9 mouse cellular contexts compared by ENCODE assay signal in the genomic region with DNA sequence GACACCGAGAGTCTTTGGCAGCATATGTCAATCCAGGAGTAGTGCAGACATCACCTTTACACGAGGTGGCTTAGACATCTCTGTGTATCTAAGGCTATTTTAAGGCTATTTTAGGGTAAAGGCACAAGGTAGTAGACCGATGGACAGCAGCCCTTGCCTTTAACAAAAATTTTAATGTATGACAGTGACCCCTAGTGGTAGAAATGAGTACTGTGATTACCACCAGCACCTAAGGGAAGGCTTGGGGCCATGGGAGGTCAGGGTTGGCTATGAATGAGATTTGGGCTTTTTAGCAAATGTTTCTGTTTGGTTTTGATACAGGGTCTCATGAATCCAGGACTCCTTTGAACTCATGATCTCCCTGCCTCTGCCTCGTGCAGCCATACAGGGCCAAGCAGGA. TPM values are rescaled to one million over a fixed set of nuclear protein-coding genes. Genes with fewer than 3 reads are reported as not detected.
A peak's percentile ranks its signal among the peaks of the same experiment; 100 is the strongest.
DNase-seq lines count a peak whose midpoint lies in the region; ATAC-seq and TF ChIP-seq lines count a peak whose summit lies in the region.
"Had no signal": no experiment of that assay in that cellular context is flagged by ENCODE, and none has a peak within 500 bp of the region (broad histone marks: within the 10 kb centered on the region; RNA-seq: fewer than 3 reads in every experiment).

No protein-coding gene starts in this region.

- no peaks in the 10 kb centered on the region for H3K9me3 ChIP-seq in MEL (replicated peaks; ENCODE audit: insufficient read depth, low read length)
- no peaks in the 10 kb centered on the region for H3K9me3 ChIP-seq in midbrain, embryonic 15.5 days
- H3K9me3 ChIP-seq: embryonic facial prominence, embryonic 12.5 days had no signal

- H3K4me1 ChIP-seq in MEL (ENCODE audit: control insufficient read depth in 1 of 2, insufficient read depth in 2 of 2, low read length in 2 of 2) = peaks cover 0 to 7% of the 10 kb centered on the region in 2 experiments; a peak in 1 of 4 replicates
- H3K4me1 ChIP-seq in midbrain, embryonic 15.5 days = no peaks in the 10 kb centered on the region
- H3K4me1 ChIP-seq: embryonic facial prominence, embryonic 12.5 days had no signal

- peak; percentile 21 to 51 for DNase-seq in left cerebral cortex, postnatal 10 days (ENCODE audit: extremely low spot score in 1 of 2, low spot score in 2 of 2)
- DNase-seq in left cerebral cortex, adult 8-10 months (ENCODE audit: low spot score in 2 of 2) = no peak
- peak; percentile 76 for DNase-seq in MEL (ENCODE audit: low read depth, low spot score)
- DNase-seq in heart, postnatal 14 days = peak; percentile 26 to 73
- DNase-seq in layer of hippocampus, postnatal 10 days (ENCODE audit: low spot score in 2 of 2) = peak; percentile 42 to 50
- DNase-seq in ovary, postnatal 10 days (ENCODE audit: low spot score) = no peak

- 24% methylated on average over 4 of the region's 4 CpGs for WGBS in midbrain, embryonic 15.5 days

- no peaks in the 10 kb centered on the region for H3K79me2 ChIP-seq in MEL (ENCODE audit: control insufficient read depth, insufficient read depth, low read length, poor library complexity)

- TF ChIP-seq POLR2A in MEL (IDR thresholded peaks at IDR 0.05; ENCODE audit: control insufficient read depth in 1 of 2, insufficient read depth in 1 of 2, low read depth in 1 of 2, low read length in 2 of 2, poor library complexity in 1 of 2) = no peak

- no peak overlapping the region for H3K4me3 ChIP-seq in MEL (ENCODE audit: control insufficient read depth in 1 of 2, insufficient read depth in 1 of 2, low read depth in 2 of 2, low read length in 2 of 2)
- H3K4me3 ChIP-seq in midbrain, embryonic 15.5 days = no peak overlapping the region
- H3K4me3 ChIP-seq: embryonic facial prominence, embryonic 12.5 days had no signal

- TF ChIP-seq EP300 in MEL (IDR thresholded peaks at IDR 0.05; ENCODE audit: low read depth in 1 of 2, low read length in 2 of 2) = no peak

- intact Hi-C loops in left cerebral cortex, postnatal 10 days (cut with DNase I) = loop anchor here (2.0 kb wide), 1 partner anchor 50 kb away; no protein-coding TSS in a partner anchor
- intact Hi-C loops in heart, postnatal 14 days (cut with DNase I) = loop anchor here (1.0 to 2.0 kb wide), 2 partner anchors 49 to 64 kb away; partner anchors contain the start of genes B4galnt1 and Slc26a10

- peak; percentile 41 to 93 (median 83) for TF ChIP-seq CTCF in MEL (IDR thresholded peaks at IDR 0.05 in 2 of 3, conservative IDR thresholded peaks at IDR 0.05 in 1 of 3; ENCODE audit: control insufficient read depth in 1 of 3, insufficient read depth in 1 of 3, low read depth in 2 of 3, low read length in 3 of 3, poor library complexity in 1 of 3, severe bottlenecking in 1 of 3)

- no peak overlapping the region for H3K27ac ChIP-seq in MEL (ENCODE audit: control insufficient read depth, low read depth, low read length)
- H3K27ac ChIP-seq in midbrain, embryonic 15.5 days = no peak overlapping the region
- H3K27ac ChIP-seq: embryonic facial prominence, embryonic 12.5 days had no signal

- peak; percentile 36; the same call in 1 of the 2 replicates for ATAC-seq in common myeloid progenitor, adult 5-6 weeks (replicated peaks; ENCODE audit: low read depth, poor library complexity, severe bottlenecking)
- peak; percentile 45 for ATAC-seq in midbrain, embryonic 15.5 days (replicated peaks)

- no peak overlapping the region for H3K9ac ChIP-seq in MEL (ENCODE audit: control insufficient read depth, low read depth, low read length, poor library complexity, severe bottlenecking)
- no peak overlapping the region for H3K9ac ChIP-seq in midbrain, embryonic 15.5 days
- H3K9ac ChIP-seq: embryonic facial prominence, embryonic 12.5 days had no signal

- H3K36me3 ChIP-seq in MEL (ENCODE audit: control insufficient read depth in 1 of 2, insufficient read depth in 2 of 2, low read length in 2 of 2) = no peaks in the 10 kb centered on the region
- H3K36me3 ChIP-seq in midbrain, embryonic 15.5 days (replicated peaks) = peaks cover 58% of the 10 kb centered on the region
- H3K36me3 ChIP-seq: embryonic facial prominence, embryonic 12.5 days had no signal

- H3K27me3 ChIP-seq in MEL (ENCODE audit: control insufficient read depth in 1 of 2, insufficient read depth in 2 of 2, low read length in 2 of 2) = no peaks in the 10 kb centered on the region
- no peaks in the 10 kb centered on the region for H3K27me3 ChIP-seq in midbrain, embryonic 15.5 days (replicated peaks)
- H3K27me3 ChIP-seq: embryonic facial prominence, embryonic 12.5 days had no signal

- TF ChIP-seq RAD21 in MEL (IDR thresholded peaks at IDR 0.05; ENCODE audit: low read depth, low read length) = peak; percentile 94

- H3K4me2 ChIP-seq in midbrain, embryonic 15.5 days = no peak overlapping the region
- H3K4me2 ChIP-seq: embryonic facial prominence, embryonic 12.5 days had no signal

TF ChIP-seq in MEL, 35 proteins besides CTCF, POLR2A, EP300 and RAD21:
- TF ChIP-seq SIN3A (IDR thresholded peaks at IDR 0.05; ENCODE audit: low read length) (0 out of 2 replicates have a peak, but pooled peaks have one; percentile 22), SMC3 (IDR thresholded peaks at IDR 0.05; ENCODE audit: low read depth, low read length) (peak; percentile 94), ZC3H11A (IDR thresholded peaks at IDR 0.05; ENCODE audit: low read depth, low read length) (peak; percentile 95), JUND (IDR thresholded peaks at IDR 0.05; ENCODE audit: low read depth, low read length) (no peak), ETS1 (IDR thresholded peaks at IDR 0.05; ENCODE audit: low read depth, low read length) (no peak)
TF ChIP-seq in MEL: peak in this region for 3.

RNA-seq across cellular contexts. Expression of gene Pip4k2c, which starts 17.5 kb away (rescaled TPM):
- total RNA-seq in left cerebral cortex, postnatal 10 days (2021) = 10 to 100 TPM; 42.2 to 47.4 TPM
- 100 to 1,000 TPM; 104 to 112 (median 106) TPM for total RNA-seq in left cerebral cortex, adult 8-10 months (2022)
- 31.1 and 31.9 TPM in 2 replicates for total RNA-seq in MEL (2012; rRNA removed)
- 10 to 100 TPM in 1 of 2 experiments, not detected in 1; 58.2 TPM for polyA plus RNA-seq in MEL (2012; ENCODE audit: insufficient read depth in 1 of 2, insufficient read length in 2 of 2, low read depth in 1 of 2, low replicate concordance in 2 of 2, missing spikeins in 1 of 2)
- total RNA-seq in common myeloid progenitor, adult 5-6 weeks (2017) = 15.7 and 18.7 TPM in 2 replicates
- total RNA-seq in heart, postnatal 14 days (2021) = 10 to 100 TPM; 22.8 to 23.1 TPM
- 10 to 100 TPM; 38.3 to 38.4 TPM for total RNA-seq in layer of hippocampus, postnatal 10 days (2021)
- 17.9 and 18.7 TPM in 2 replicates for polyA plus RNA-seq in midbrain, embryonic 15.5 days (2015; fragmentation: Nextera tagmentation; extraction: Ambion mirVana)

RNA-seq across cellular contexts. Expression of gene Dtx3, which starts 33.4 kb away (rescaled TPM):
- 100 to 1,000 TPM; 182 to 185 TPM for total RNA-seq in left cerebral cortex, postnatal 10 days (2021)
- total RNA-seq in left cerebral cortex, adult 8-10 months (2022) = 100 to 1,000 TPM; 211 to 218 (median 216) TPM
- total RNA-seq in MEL (2012; rRNA removed) = 24.1 and 30.5 TPM in 2 replicates
- 100 to 1,000 TPM in 1 of 2 experiments, not detected in 1; 107 TPM for polyA plus RNA-seq in MEL (2012; ENCODE audit: insufficient read depth in 1 of 2, insufficient read length in 2 of 2, low read depth in 1 of 2, low replicate concordance in 2 of 2, missing spikeins in 1 of 2)
- total RNA-seq in common myeloid progenitor, adult 5-6 weeks (2017) = 29.7 and 36.7 TPM in 2 replicates
- 10 to 100 TPM; 36.1 to 43.4 TPM for total RNA-seq in heart, postnatal 14 days (2021)
- 100 to 1,000 TPM; 187 to 203 TPM for total RNA-seq in layer of hippocampus, postnatal 10 days (2021)
- 288 and 297 TPM in 2 replicates for polyA plus RNA-seq in midbrain, embryonic 15.5 days (2015; fragmentation: Nextera tagmentation; extraction: Ambion mirVana)

RNA-seq across cellular contexts. Expression of gene Kif5a, which starts 34.3 kb away (rescaled TPM):
- total RNA-seq in left cerebral cortex, postnatal 10 days (2021) = 100 to 1,000 TPM; 468 to 479 TPM
- 1,000 to 10,000 TPM; 1,113 to 1,308 (median 1,238) TPM for total RNA-seq in left cerebral cortex, adult 8-10 months (2022)
- total RNA-seq in MEL (2012; rRNA removed) = 0.42 and 0.52 TPM in 2 replicates
- 1 to 10 TPM in 1 of 2 experiments, not detected in 1; 1.3 TPM for polyA plus RNA-seq in MEL (2012; ENCODE audit: insufficient read depth in 1 of 2, insufficient read length in 2 of 2, low read depth in 1 of 2, low replicate concordance in 2 of 2, missing spikeins in 1 of 2)
- total RNA-seq in common myeloid progenitor, adult 5-6 weeks (2017) = 0.23 and 0.34 TPM in 2 replicates
- total RNA-seq in heart, postnatal 14 days (2021) = under 1 TPM; 0.49 to 0.72 TPM
- total RNA-seq in layer of hippocampus, postnatal 10 days (2021) = 100 to 1,000 TPM; 360 to 377 TPM
- 99.0 and 103 TPM in 2 replicates for polyA plus RNA-seq in midbrain, embryonic 15.5 days (2015; fragmentation: Nextera tagmentation; extraction: Ambion mirVana)

RNA-seq across cellular contexts. Expression of gene Dctn2, which starts 37.3 kb away (rescaled TPM):
- 100 to 1,000 TPM; 322 to 330 TPM for total RNA-seq in left cerebral cortex, postnatal 10 days (2021)
- total RNA-seq in left cerebral cortex, adult 8-10 months (2022) = 100 to 1,000 TPM; 254 to 263 (median 254) TPM
- 223 and 240 TPM in 2 replicates for total RNA-seq in MEL (2012; rRNA removed)
- polyA plus RNA-seq in MEL (2012; ENCODE audit: insufficient read depth in 1 of 2, insufficient read length in 2 of 2, low read depth in 1 of 2, low replicate concordance in 2 of 2, missing spikeins in 1 of 2) = 100 to 1,000 TPM in 1 of 2 experiments, not detected in 1; 297 TPM
- 88.5 and 108 TPM in 2 replicates for total RNA-seq in common myeloid progenitor, adult 5-6 weeks (2017)
- 100 to 1,000 TPM; 146 to 151 TPM for total RNA-seq in heart, postnatal 14 days (2021)
- 100 to 1,000 TPM; 312 to 315 TPM for total RNA-seq in layer of hippocampus, postnatal 10 days (2021)
- polyA plus RNA-seq in midbrain, embryonic 15.5 days (2015; fragmentation: Nextera tagmentation; extraction: Ambion mirVana) = 355 and 362 TPM in 2 replicates

RNA-seq across cellular contexts. Expression of gene Arhgef25, which starts 39.0 kb away (rescaled TPM):
- 10 to 100 TPM; 65.2 to 69.1 TPM for total RNA-seq in left cerebral cortex, postnatal 10 days (2021)
- total RNA-seq in left cerebral cortex, adult 8-10 months (2022) = 100 to 1,000 TPM; 153 to 178 (median 174) TPM
- 16.9 and 18.3 TPM in 2 replicates for total RNA-seq in MEL (2012; rRNA removed)
- polyA plus RNA-seq in MEL (2012; ENCODE audit: insufficient read depth in 1 of 2, insufficient read length in 2 of 2, low read depth in 1 of 2, low replicate concordance in 2 of 2, missing spikeins in 1 of 2) = 10 to 100 TPM in 1 of 2 experiments, not detected in 1; 44.6 TPM
- 9.7 and 16.4 TPM in 2 replicates for total RNA-seq in common myeloid progenitor, adult 5-6 weeks (2017)
- total RNA-seq in heart, postnatal 14 days (2021) = 10 to 100 TPM; 17.0 to 17.9 TPM
- total RNA-seq in layer of hippocampus, postnatal 10 days (2021) = 100 to 1,000 TPM; 125 to 132 TPM
- 20.6 and 21.9 TPM in 2 replicates for polyA plus RNA-seq in midbrain, embryonic 15.5 days (2015; fragmentation: Nextera tagmentation; extraction: Ambion mirVana)

Comparison
In these comparisons a context has a peak if more than half of its experiments do, and no peak if none do; other contexts are left out.
1. DNase-seq: peak in left cerebral cortex, postnatal 10 days (2 of 2), MEL (single experiment), heart, postnatal 14 days (2 of 2) and layer of hippocampus, postnatal 10 days (2 of 2); none in left cerebral cortex, adult 8-10 months (0 of 2) and ovary, postnatal 10 days (single experiment).
2. RNA of gene Kif5a, which starts 34.3 kb away (total RNA-seq): 1,113 to 1,308 TPM in left cerebral cortex, adult 8-10 months, 468 to 479 TPM in left cerebral cortex, postnatal 10 days and 360 to 377 TPM in layer of hippocampus, postnatal 10 days; 0.49 to 0.72 TPM in heart, postnatal 14 days, 0.42 to 0.52 TPM in MEL and 0.23 to 0.34 TPM in common myeloid progenitor, adult 5-6 weeks; every median in the first group is over 100 times any median in the second.